Mouse (Mus musculus): ENCODE results near the gene Slc35f1.

Gene Slc35f1

DNA sequence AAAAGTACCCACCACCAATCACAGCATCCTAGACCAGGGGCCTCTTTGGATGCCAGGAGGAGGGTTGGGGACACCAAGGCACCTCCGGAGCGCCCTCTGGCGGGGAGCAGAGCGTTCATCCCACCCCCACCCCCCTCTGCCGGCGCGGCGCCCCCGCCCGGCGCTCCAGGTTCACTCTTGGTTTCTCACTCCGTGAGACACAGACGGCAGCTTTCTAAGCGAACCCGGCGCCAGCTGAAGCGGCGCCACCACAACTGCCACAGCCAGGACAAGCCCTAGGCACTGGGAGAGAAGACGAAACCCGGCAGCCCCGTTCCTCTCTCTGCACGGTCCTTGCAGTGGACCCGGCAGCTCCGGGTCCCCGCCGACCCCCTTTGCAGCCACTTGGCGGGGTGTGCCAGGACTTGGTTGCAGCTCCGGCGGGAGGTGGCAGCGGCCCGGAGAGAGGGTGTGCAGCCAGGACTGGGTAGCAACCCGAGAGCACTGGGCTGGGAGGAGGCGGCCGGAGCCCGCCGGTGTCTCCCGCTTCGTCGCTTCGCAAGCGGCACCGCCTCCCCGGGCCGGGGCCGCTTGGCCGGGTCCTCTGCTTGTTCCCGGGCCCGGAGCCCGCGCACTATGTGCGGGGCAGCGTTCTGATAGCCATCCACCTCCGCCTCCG lies at the start of gene Slc35f1:
TSS of gene Slc35f1 (plus strand) at position 200 of the 658 bp plus-strand sequence.
- DNase-seq (ENCODE audit: low read depth in 1 of 2, low spot score in 2 of 2) = no peak

DNA sequence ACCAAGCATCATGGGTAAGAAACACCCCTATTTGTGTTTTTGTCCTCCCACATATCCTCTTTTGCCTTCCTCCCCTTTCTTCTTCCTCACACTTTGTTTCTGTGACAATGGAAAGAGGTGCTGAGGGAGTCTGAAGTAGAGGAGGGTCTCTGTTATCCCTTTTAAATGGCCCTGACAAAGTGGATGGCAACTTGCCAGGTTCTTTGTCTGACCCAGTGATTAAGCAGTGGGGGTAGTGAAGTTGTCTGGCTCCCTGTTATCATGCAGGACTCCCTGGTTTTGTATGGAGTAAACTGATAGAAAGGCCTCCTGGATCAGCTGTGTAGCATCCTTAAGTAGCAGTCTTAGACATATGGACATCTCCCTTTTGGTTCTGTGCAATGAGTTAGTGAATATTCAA lies 19.1 kb upstream of the Slc35f1 start:
- DNase-seq (ENCODE audit: low read depth in 1 of 2, low spot score in 2 of 2) = no peak

GRCm38 (mm10) chr10:52690992-52691731 lies 829 bp downstream of the Slc35f1 start:
- no peak for DNase-seq (ENCODE audit: low read depth in 1 of 2, low spot score in 2 of 2)

DNA sequence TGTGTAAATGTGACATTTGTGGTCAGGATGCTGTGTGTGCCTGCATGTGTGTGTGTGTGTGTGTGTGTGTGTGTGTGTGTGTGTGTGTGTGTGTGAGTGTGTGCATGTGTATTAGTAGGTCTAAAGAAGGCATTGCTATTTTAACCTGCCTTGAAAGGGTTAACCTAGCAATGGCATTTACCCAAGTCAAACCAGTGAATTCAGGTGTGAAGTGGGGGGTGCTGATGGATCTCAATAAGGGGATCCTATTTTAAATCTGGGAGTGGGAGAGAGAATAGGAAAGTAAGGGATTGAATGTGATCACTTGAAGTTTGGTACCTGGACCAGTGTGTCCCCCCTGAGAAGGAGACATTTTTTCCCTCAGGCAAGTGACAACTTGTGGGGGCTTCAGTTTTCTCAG lies 13.4 kb downstream of the Slc35f1 start:
- DNase-seq (ENCODE audit: low read depth in 1 of 2, low spot score in 2 of 2) = no peak

DNA sequence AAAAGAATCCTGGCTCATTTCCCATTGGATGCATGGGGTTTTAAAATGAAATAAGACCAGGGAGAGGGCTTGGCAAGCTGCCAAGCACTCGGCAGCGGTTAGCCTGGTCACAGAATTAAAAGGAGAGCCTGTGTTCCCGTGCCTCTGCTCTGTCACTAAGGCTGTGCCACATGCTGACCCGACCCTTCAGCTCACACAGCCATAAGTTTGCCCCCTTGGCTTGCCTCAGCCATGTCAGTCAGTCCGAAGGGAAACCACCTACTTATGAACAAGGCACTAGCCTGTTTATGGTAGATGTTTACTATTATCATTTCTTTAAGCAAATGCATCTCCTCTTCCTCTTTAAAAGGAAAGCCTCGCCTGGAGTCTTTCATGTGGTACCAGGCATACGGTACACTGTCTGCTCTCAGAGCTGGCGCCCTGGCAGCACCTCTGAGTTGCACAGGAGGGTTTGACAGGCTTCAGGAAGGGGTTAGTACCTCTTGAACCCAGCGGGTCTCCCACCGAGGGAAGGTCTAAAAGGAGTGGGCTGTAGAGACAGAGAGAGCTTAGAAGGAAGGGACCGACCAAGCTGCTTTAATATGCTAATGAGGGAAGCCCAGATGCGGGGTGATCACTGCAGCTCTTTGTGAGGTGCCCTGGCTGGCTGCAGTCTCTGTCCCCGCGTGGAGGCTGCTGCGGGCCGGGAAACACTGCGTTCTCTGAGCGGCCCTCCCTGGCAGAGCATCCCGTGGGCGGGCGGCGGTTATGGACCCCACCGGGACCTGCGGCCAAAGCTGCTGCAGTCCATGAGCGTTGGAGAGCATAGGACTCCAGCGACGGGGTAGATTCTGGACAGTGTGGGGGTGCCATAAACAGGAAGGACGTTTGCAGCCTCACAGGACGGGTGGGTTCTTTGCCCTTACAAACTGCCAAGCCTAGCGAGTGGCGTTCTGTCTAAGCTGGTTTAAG lies 14.0 kb downstream of the Slc35f1 start:
- no peak for DNase-seq (ENCODE audit: low read depth in 1 of 2, low spot score in 2 of 2)

- DNase-seq (ENCODE audit: low read depth in 1 of 2, low spot score in 2 of 2) = no peak
Observed at GRCm38 (mm10) chr10:52709482-52709881, 19.1 kb downstream of the Slc35f1 start.

DNA sequence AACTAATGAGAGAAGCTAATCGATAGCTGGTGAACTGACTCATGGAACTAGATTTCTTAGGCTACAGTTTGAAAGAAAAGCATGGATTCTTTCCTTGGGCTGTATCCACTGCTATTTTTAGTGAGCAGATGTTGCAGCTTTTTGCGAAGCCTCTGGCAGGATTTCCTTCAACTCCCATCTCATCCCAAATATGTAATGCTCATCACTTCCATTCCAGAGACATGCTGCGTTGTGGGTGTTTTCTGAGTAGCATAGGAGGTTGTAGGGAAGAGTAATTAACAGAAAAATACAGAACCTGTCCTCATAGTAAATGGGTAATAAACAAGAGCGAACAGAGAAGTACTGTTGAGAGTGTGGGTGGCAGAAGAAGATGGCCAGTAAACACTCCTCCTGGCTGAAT lies 21.8 kb downstream of the Slc35f1 start:
- no peak for DNase-seq (ENCODE audit: low read depth in 1 of 2, low spot score in 2 of 2)

DNA sequence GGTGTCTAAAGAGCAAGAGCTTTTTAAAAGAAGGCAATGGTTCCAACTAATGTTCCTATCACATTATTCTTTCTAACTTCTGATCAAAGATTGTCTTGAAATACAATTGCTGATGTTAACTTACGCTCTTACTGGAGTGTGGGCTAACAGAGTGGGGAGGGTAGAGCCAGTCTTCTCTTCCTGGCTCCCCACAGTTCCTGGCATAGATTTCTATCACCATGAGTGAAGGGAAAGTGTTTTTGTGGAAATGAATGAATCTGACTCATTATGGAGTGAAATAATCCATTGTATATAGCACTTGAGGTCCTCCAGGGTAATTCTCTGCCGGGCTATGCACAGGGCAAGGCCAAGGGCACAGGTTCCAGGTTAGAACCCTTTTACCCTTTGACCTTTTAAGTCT lies 24.2 kb downstream of the Slc35f1 start:
- DNase-seq (ENCODE audit: low read depth in 1 of 2, low spot score in 2 of 2) = no peak

- no peak for DNase-seq (ENCODE audit: low read depth in 1 of 2, low spot score in 2 of 2)
Observed at GRCm38 (mm10) chr10:52715146-52715545, 24.8 kb downstream of the Slc35f1 start.

GRCm38 (mm10) chr10:52718199-52718917 lies 28.0 kb downstream of the Slc35f1 start:
- no peak for DNase-seq (ENCODE audit: low read depth in 1 of 2, low spot score in 2 of 2)

DNA sequence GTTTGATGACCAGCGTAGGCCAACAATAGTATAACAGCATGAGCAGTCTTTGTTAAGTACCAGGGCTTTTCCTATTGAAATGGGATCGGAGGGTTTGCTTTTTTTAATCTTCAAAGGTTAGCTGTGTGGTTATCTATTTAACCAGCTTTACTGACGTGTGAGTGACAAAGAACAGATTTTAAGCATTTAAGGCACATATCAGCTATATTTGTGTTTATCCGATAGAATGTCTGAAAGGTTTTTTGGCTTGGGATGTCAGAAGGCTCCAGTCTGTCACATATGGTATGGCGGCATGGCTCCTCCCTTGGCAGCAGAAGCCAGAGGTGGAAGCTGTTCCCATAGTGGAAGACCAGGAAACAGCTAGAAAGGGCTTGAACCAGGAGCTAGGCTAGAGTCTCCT lies 36.3 kb downstream of the Slc35f1 start:
- DNase-seq (ENCODE audit: low read depth in 1 of 2, low spot score in 2 of 2) = no peak

GRCm38 (mm10) chr10:52742671-52743379 lies 52.5 kb downstream of the Slc35f1 start:
- DNase-seq (ENCODE audit: low read depth in 1 of 2, low spot score in 2 of 2) = no peak

- DNase-seq (ENCODE audit: low read depth in 1 of 2, low spot score in 2 of 2) = no peak
Observed at GRCm38 (mm10) chr10:52743831-52744230, 53.5 kb downstream of the Slc35f1 start.

DNA sequence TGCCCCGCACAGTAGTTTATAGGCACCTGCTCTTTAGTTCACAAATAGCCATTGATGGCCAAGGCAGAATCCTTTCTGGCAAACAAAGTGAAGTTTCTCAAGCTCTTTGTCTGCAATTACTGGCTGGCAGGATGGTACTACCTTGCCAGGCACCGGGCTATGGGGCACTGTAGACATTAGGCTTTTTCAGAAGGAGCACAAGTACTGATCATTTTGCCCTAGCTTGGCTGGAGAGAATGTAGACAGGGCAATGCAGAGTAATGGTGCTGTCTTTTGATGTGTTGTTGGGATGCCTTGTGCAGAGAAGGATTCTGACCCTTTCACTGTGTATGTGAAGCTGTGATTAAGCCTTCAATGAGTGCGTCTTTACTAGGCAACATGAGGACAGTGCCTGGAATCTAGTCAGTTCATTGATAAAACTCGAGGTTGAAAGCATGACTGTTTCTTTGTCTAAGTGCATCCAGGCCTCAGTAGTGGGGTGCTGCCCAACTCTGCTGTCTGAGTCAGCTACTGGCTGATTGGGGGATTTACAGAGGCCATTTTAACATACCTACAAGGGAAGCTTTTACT lies 57.8 kb downstream of the Slc35f1 start:
- DNase-seq (ENCODE audit: low read depth in 1 of 2, low spot score in 2 of 2) = no peak

DNA sequence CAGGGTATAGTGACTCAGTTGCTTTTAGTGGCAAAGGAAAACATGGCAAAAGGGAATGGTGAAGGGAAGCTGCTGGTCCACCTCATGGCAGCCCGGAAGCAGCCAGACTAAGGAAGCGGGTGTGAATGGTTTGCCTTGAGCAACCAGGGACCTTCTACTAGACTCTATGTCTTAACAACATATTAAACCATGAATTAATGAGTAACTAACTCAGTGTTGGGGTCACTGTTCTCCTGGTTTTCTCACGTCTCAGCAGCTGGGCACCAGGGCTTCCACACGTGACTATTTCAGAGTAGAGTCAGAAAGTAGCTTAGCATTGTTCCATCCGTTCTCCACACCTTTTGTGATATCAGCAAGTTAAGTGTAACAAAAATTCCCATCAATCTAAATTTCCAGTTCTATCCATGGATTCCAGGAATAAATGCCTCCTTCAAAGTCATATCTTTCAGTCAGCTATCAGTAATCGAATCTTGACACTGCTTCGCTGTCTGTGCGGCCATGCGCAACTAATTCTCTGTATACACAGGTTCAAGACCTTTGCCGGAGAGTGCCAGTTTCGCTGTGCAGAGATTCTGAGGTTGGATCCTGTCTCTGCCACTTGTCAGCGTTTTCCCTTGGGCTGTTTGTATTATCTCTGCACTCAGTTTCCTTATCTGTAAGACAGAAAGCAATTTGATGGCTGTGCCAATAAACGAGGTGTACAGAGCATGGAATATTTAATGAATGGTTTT lies 65.8 kb downstream of the Slc35f1 start:
- DNase-seq (ENCODE audit: low read depth in 1 of 2, low spot score in 2 of 2) = no peak

DNA sequence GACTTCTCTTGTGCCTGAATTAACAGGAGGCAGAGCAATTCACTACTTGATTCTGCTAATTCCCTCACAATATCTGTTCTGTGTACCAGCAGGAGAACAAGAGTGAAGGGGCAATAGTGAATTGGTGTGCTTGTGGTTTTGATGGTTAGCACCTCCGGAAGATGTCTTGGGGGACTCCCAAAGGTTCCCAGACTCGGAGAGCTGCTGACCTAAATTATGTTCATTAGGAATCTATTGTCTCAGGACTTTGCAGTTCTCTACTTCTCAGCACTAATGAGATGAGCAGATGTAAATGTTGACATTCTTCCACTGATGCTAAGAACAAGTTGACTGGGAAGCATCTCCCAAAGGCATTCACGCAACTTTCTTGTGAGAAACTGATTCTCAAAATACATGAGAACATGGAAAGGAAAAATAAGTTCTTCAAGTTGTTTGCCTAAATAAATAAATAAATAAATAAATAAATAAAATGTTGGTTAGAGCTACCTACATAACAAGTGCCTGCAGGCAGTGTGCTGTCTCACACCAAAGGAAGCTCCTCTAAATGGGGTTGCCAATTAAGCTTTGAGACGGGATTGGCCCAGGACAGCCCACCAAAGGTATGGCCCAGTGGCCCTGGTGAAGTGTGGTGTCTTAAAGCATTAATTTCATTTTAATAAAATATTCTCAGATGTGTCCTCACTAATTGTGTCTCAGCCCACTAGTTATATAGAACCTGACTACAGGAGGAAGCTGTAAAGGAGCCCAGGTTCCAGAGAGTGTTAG lies 67.3 kb downstream of the Slc35f1 start:
- no peak for DNase-seq (ENCODE audit: low read depth in 1 of 2, low spot score in 2 of 2)

- DNase-seq (ENCODE audit: low read depth in 1 of 2, low spot score in 2 of 2) = no peak
Observed at GRCm38 (mm10) chr10:52758589-52758988, 68.3 kb downstream of the Slc35f1 start.

GRCm38 (mm10) chr10:52760527-52760926 lies 70.2 kb downstream of the Slc35f1 start:
- no peak for DNase-seq (ENCODE audit: low read depth in 1 of 2, low spot score in 2 of 2)

Measured in monocyte, adult 2 months (primary cell).